Mouse (Mus musculus) intestine, embryonic 15.5 days (tissue): ENCODE results near the gene Fam217a. TPM values are rescaled to one million over a fixed set of nuclear protein-coding genes. Genes with fewer than 3 reads are reported as not detected.
"Not testable (repeated sequence)": the region's sequence is repeated elsewhere in the genome, so short reads cannot be mapped to it uniquely, and the experiment has no call there.

Experiments used
- ATAC-seq: fragments of 200-750 bp; cut with Nextera tagmentation; 2 replicates; pipeline ENCODE4 v1.8.0; 2017; ENCODE audit warnings: moderate TSS enrichment, moderate library complexity
- H3K27ac ChIP-seq: fragments of 300-500 bp; sonication (generic); 2 replicates; pipeline ENCODE4 v1.5.1; 2015; ENCODE audit warnings: mild to moderate bottlenecking, inconsistent platforms
- H3K27me3 ChIP-seq: fragments of 300-500 bp; sonication (generic); replicated peaks from 2 replicates; pipeline ENCODE4 v1.6.1; 2015; ENCODE audit warnings: inconsistent platforms
- H3K36me3 ChIP-seq: fragments of 300-500 bp; sonication (generic); 2 replicates; pipeline ENCODE4 v1.6.1; 2015; ENCODE audit warnings: inconsistent platforms
- H3K4me1 ChIP-seq: fragments of 300-500 bp; sonication (generic); replicated peaks from 2 replicates; pipeline ENCODE4 v1.6.1; 2015; ENCODE audit warnings: inconsistent platforms
- H3K4me2 ChIP-seq: fragments of 300-500 bp; sonication (generic); replicated peaks from 2 replicates; pipeline ENCODE4 v1.6.1; 2015; ENCODE audit warnings: mild to moderate bottlenecking, inconsistent platforms
- H3K4me3 ChIP-seq: fragments of 300-500 bp; sonication (generic); replicated peaks from 2 replicates; pipeline ENCODE4 v1.5.1; 2015; ENCODE audit warnings: inconsistent platforms
- H3K9ac ChIP-seq: fragments of 300-500 bp; sonication (generic); 2 replicates; pipeline ENCODE4 v1.6.1; 2015; ENCODE audit warnings: inconsistent platforms
- H3K9me3 ChIP-seq: fragments of 300-500 bp; sonication (generic); 2 replicates; pipeline ENCODE4 v1.6.1; 2016; ENCODE audit warnings: inconsistent platforms
- WGBS: fragments of 180-500 bp; shearing (Covaris S2); methylation state at CpG from one replicate; pipeline ENCODE4 v1.1.7; 2015; 5-methylcytosine and 5-hydroxymethylcytosine counted together
- polyA plus RNA-seq: library from polyadenylated mRNA; unstranded; fragments of >200 nt; fragmentation: Nextera tagmentation; extraction: Ambion mirVana; gene quantifications from 2 replicates; pipeline ENCODE4 v1.2.1, GENCODE M21; 2015

Fam217a gene
- polyA plus RNA-seq, 1 experiment from 2014 or later: 0.89 TPM

- no peak overlapping the region for H3K4me3 ChIP-seq
- H3K36me3 ChIP-seq: no peaks in the 10 kb centered on the region
- no peak for ATAC-seq
- H3K27me3 ChIP-seq: no peaks in the 10 kb centered on the region
- H3K9ac ChIP-seq: no peak overlapping the region
- H3K9me3 ChIP-seq: no peaks in the 10 kb centered on the region
- H3K27ac ChIP-seq: no peak overlapping the region
- no peak overlapping the region for H3K4me2 ChIP-seq
- H3K4me1 ChIP-seq: no peaks in the 10 kb centered on the region
These were observed 18.3 kb upstream of the Fam217a start for GRCm38 (mm10) chr13:34942370-34942769.

GRCm38 (mm10) chr13:34934931-34935644 is 11.0 kb upstream of the Fam217a start:
- no peak overlapping the region for H3K4me2 ChIP-seq
- WGBS: 67% methylated on average over 10 of the region's 10 CpGs
- H3K9me3 ChIP-seq: no peaks in the 10 kb centered on the region
- no peaks in the 10 kb centered on the region for H3K4me1 ChIP-seq
- no peak overlapping the region for H3K4me3 ChIP-seq
- no peak overlapping the region for H3K9ac ChIP-seq
- no peak for ATAC-seq
- H3K27ac ChIP-seq: no peak overlapping the region
- H3K27me3 ChIP-seq: no peaks in the 10 kb centered on the region
- no peaks in the 10 kb centered on the region for H3K36me3 ChIP-seq

GRCm38 (mm10) chr13:34916520-34917167 is 7.5 kb downstream of the Fam217a start:
- H3K9ac ChIP-seq: peak overlapping the region; percentile 46
- ATAC-seq: no peak
- no peaks in the 10 kb centered on the region for H3K27me3 ChIP-seq
- no peaks in the 10 kb centered on the region for H3K36me3 ChIP-seq
- 42% methylated on average over 37 of the region's 37 CpGs for WGBS
- no peaks in the 10 kb centered on the region for H3K9me3 ChIP-seq
- peak overlapping the region; percentile 28 for H3K4me3 ChIP-seq
- no peak overlapping the region for H3K27ac ChIP-seq
- H3K4me2 ChIP-seq: peak overlapping the region; percentile 63
- H3K4me1 ChIP-seq: peaks cover 5% of the 10 kb centered on the region; the same call in 1 of the 2 replicates

- Histone ChIP-seq H3K27ac (no peak overlapping the region), H3K9me3 (no peaks in the 10 kb centered on the region), H3K36me3 (no peaks in the 10 kb centered on the region), H3K4me1 (peaks cover 5% of the 10 kb centered on the region; the same call in 1 of the 2 replicates), H3K4me3 (no peak overlapping the region), H3K9ac (no peak overlapping the region), H3K4me2 (no peak overlapping the region), H3K27me3 (no peaks in the 10 kb centered on the region)
- no peak for ATAC-seq
- WGBS: 79% methylated on average over 9 of the region's 9 CpGs
These were observed 9.5 kb downstream of the Fam217a start for GRCm38 (mm10) chr13:34914614-34915013.

GRCm38 (mm10) chr13:34892871-34893270 is 31.2 kb downstream of the Fam217a start:
- Histone ChIP-seq H3K27me3 (no peaks in the 10 kb centered on the region), H3K9ac (no peak overlapping the region), H3K4me3 (no peak overlapping the region), H3K27ac (no peak overlapping the region), H3K9me3 (no peaks in the 10 kb centered on the region), H3K36me3 (peaks cover 47% of the 10 kb centered on the region), H3K4me2 (no peak overlapping the region), H3K4me1 (no peaks in the 10 kb centered on the region)
- no peak for ATAC-seq
- 100% methylated on average over 1 of the region's 1 CpGs for WGBS

- no peak for ATAC-seq
These were observed 47.6 kb downstream of the Fam217a start for GRCm38 (mm10) chr13:34876481-34876880.

GRCm38 (mm10) chr13:34875741-34876445 is 48.2 kb downstream of the Fam217a start:
- no peaks in the 10 kb centered on the region for H3K27me3 ChIP-seq
- H3K27ac ChIP-seq: peak overlapping the region; percentile 99
- peak; percentile 61 for ATAC-seq
- H3K4me3 ChIP-seq: peak overlapping the region; percentile 98
- H3K9ac ChIP-seq: peak overlapping the region; percentile 98
- under 1% methylated on average over 50 of the region's 50 CpGs for WGBS
- H3K9me3 ChIP-seq: no peaks in the 10 kb centered on the region
- peak overlapping the region; percentile 75 for H3K4me2 ChIP-seq
- H3K36me3 ChIP-seq: peaks cover 3% of the 10 kb centered on the region; the same call in 1 of the 2 replicates
- peaks cover 6% of the 10 kb centered on the region; the same call in 1 of the 2 replicates for H3K4me1 ChIP-seq

More at GRCm38 (mm10) chr13:34876481-34876880, 47.6 kb downstream of the Fam217a start:
- Histone ChIP-seq H3K27ac (no peak overlapping the region), H3K9me3 (no peaks in the 10 kb centered on the region), H3K4me3 (peak overlapping the region; percentile 98), H3K4me2 (peak overlapping the region; percentile 75), H3K27me3 (no peaks in the 10 kb centered on the region), H3K9ac (peak overlapping the region; percentile 98), H3K36me3 (peaks cover 3% of the 10 kb centered on the region; the same call in 1 of the 2 replicates), H3K4me1 (peaks cover 6% of the 10 kb centered on the region; the same call in 1 of the 2 replicates)
- 5% methylated on average over 3 of the region's 3 CpGs for WGBS

GRCm38 (mm10) chr13:34875166-34875710 is 48.9 kb downstream of the Fam217a start, which contains the start of gene Prpf4b:
TSS of gene Prpf4b (plus strand) at chr13:34875302.
- peaks cover 6% of the 10 kb centered on the region; the same call in 1 of the 2 replicates for H3K4me1 ChIP-seq
- ATAC-seq: peak; percentile 82
- H3K27ac ChIP-seq: peak within 1 kb of the TSS; percentile 99
- no peaks in the 10 kb centered on the region for H3K27me3 ChIP-seq
- under 1% methylated on average over 40 of the region's 40 CpGs for WGBS
- H3K9me3 ChIP-seq: no peaks in the 10 kb centered on the region
- H3K36me3 ChIP-seq: peaks cover 3% of the 10 kb centered on the region; the same call in 1 of the 2 replicates
- peak within 1 kb of the TSS; percentile 98 for H3K9ac ChIP-seq
- peak within 1 kb of the TSS; percentile 98 for H3K4me3 ChIP-seq
- peak within 1 kb of the TSS; percentile 75 for H3K4me2 ChIP-seq

GRCm38 (mm10) chr13:34874736-34875135 is 49.4 kb downstream of the Fam217a start:
- H3K9ac ChIP-seq, H3K36me3 ChIP-seq, H3K4me1 ChIP-seq, H3K9me3 ChIP-seq, H3K27me3 ChIP-seq: not testable (repeated sequence)
- ATAC-seq: peak; percentile 17; the same call in 1 of the 2 replicates
- Histone ChIP-seq H3K4me3 (peak overlapping the region; percentile 98), H3K27ac (peak overlapping the region; percentile 99), H3K4me2 (peak overlapping the region; percentile 75)
- 15% methylated on average over 13 of the region's 13 CpGs for WGBS

- Histone ChIP-seq H3K27me3 (no peaks in the 10 kb centered on the region), H3K4me1 (peaks cover 6% of the 10 kb centered on the region; the same call in 1 of the 2 replicates), H3K4me3 (peak overlapping the region; percentile 98), H3K36me3 (no peaks in the 10 kb centered on the region), H3K9me3 (no peaks in the 10 kb centered on the region), H3K4me2 (peak overlapping the region; percentile 75), H3K9ac (peak overlapping the region; percentile 60), H3K27ac (peak overlapping the region; percentile 99)
- WGBS: 2% methylated on average over 45 of the region's 45 CpGs
- peak; percentile 95 for ATAC-seq
These were observed 50.1 kb downstream of the Fam217a start for GRCm38 (mm10) chr13:34873801-34874681.

GRCm38 (mm10) chr13:34864420-34865169 is 59.5 kb downstream of the Fam217a start:
- peak; percentile 59; the same call in 1 of the 2 replicates for ATAC-seq
- Histone ChIP-seq H3K4me2 (no peak overlapping the region), H3K9ac (no peak overlapping the region), H3K9me3 (no peaks in the 10 kb centered on the region), H3K27ac (no peak overlapping the region), H3K4me1 (no peaks in the 10 kb centered on the region), H3K27me3 (no peaks in the 10 kb centered on the region), H3K4me3 (no peak overlapping the region), H3K36me3 (no peaks in the 10 kb centered on the region)
- 43% methylated on average over 7 of the region's 7 CpGs for WGBS
